Mouse (Mus musculus) myocyte (in vitro differentiated cells): ENCODE measurements at regions not wholly inside any gene's neighbourhood (a gene's known extent, or its start where the extent isn't known, plus 50 kb on each side); places are given as distances from the start of the nearest gene placed in this dataset.

Source experiments
- CEBPB ChIP-seq: IDR thresholded peaks from 2 replicates; pipeline ENCODE4 v1.6.1; 2011; ENCODE audit warnings: mild to moderate bottlenecking, moderate library complexity; ENCODE audit not compliant: poor library complexity, insufficient read depth, severe bottlenecking
- E2F4 ChIP-seq: IDR thresholded peaks from one replicate; pipeline ENCODE4 v1.6.1; 2011; ENCODE audit warnings: mild to moderate bottlenecking, control low read depth, moderate library complexity; ENCODE audit not compliant: insufficient read depth
- MAX ChIP-seq: IDR thresholded peaks from one replicate; pipeline ENCODE4 v1.6.1; 2011; ENCODE audit warnings: low read depth, mild to moderate bottlenecking, control low read depth
- MYOD1 ChIP-seq, 3 experiments: IDR thresholded peaks; one replicate each; pipeline ENCODE4 v1.6.1; 2011; ENCODE audit warnings: control low read depth in 2 of 3, low read depth in 2 of 3, mild to moderate bottlenecking in 2 of 3, moderate library complexity in 1 of 3; ENCODE audit not compliant: insufficient read length in 2 of 3, control insufficient read depth in 1 of 3
- POLR2A ChIP-seq: IDR thresholded peaks from one replicate; pipeline ENCODE4 v1.6.1; 2011; ENCODE audit warnings: low read depth, mild to moderate bottlenecking, control low read depth, moderate library complexity; ENCODE audit not compliant: insufficient read length
- POLR2AphosphoS2 ChIP-seq: IDR thresholded peaks from one replicate; pipeline ENCODE4 v1.6.1; 2011; ENCODE audit warnings: low read depth, control low read depth; ENCODE audit not compliant: insufficient read length
- SRF ChIP-seq: IDR thresholded peaks from one replicate; pipeline ENCODE4 v1.6.1; 2011; ENCODE audit warnings: low read depth; ENCODE audit not compliant: control insufficient read depth, insufficient read length
- TCF3 ChIP-seq: IDR thresholded peaks from one replicate; pipeline ENCODE4 v1.6.1; 2011; ENCODE audit warnings: low read depth, control low read depth; ENCODE audit not compliant: insufficient read length
- USF1 ChIP-seq: IDR thresholded peaks from one replicate; pipeline ENCODE4 v1.6.1; 2011; ENCODE audit warnings: low read depth, mild to moderate bottlenecking, control low read depth, moderate library complexity

DNA sequence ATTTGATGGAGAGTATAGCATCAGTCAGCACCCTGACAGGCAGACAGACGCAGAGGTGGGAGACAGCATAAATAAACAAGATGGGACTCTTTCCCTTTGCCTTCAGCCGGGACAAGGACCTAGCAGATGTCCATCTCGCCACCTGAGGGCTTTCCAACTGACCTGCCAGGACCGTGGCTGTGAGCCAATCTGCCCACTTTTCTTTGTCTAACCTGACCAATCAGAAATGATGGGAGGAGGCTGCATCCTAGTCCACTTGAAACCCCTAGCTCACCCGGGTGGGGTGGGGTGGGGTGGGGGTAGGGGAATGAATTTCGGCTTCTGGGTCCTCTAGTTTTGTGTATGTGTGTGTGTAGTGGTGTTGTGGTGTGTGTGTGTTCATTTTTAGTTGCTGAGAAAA, 87.4 kb downstream of the Dyrk2 start:
- no peak for TF ChIP-seq POLR2A
- no peak for TF ChIP-seq MAX
- TF ChIP-seq E2F4, result no peak
- no peak for TF ChIP-seq SRF
- no peak for TF ChIP-seq TCF3
- TF ChIP-seq POLR2AphosphoS2, result no peak
- no peak for TF ChIP-seq USF1
- TF ChIP-seq MYOD1 (IDR thresholded peaks at IDR 0.05; ENCODE audit: control insufficient read depth in 1 of 3, insufficient read length in 2 of 3, low read depth in 2 of 3), result no peak
- no peak for TF ChIP-seq CEBPB
